Mouse (Mus musculus) CH12.LX (cell line): Measurements from ENCODE around the gene Bnc2. TPM values are rescaled to one million over a fixed set of nuclear protein-coding genes. Genes with fewer than 3 reads are reported as not detected.

Experiments
- DNase-seq: peaks from one replicate; pipeline ENCODE4 v3.0.0-alpha.2; 2013; ENCODE audit errors: extremely low read depth
- H3K27ac ChIP-seq: 2 replicates; pipeline ENCODE4 v1.5.1; 2012; ENCODE audit warnings: low read depth, mild to moderate bottlenecking, control low read depth, moderate library complexity; ENCODE audit not compliant: insufficient read depth
- H3K27me3 ChIP-seq: replicated peaks from 2 replicates; pipeline ENCODE3; 2012; ENCODE audit warnings: inconsistent platforms
- H3K36me3 ChIP-seq, 2 experiments: replicated peaks in 1 of 2; 2 replicates each; pipeline versions ENCODE3 to v1.6.1; 2012; ENCODE audit warnings: inconsistent platforms in 1 of 2, low read length in 1 of 2, mild to moderate bottlenecking in 1 of 2, mixed read lengths in 1 of 2, moderate library complexity in 1 of 2; ENCODE audit not compliant: control insufficient read depth in 1 of 2, insufficient read depth in 1 of 2
- H3K4me1 ChIP-seq, 2 experiments: 2 replicates each; pipeline ENCODE4 v1.6.1; 2012; ENCODE audit warnings: inconsistent platforms in 1 of 2, moderate library complexity in 1 of 2; ENCODE audit not compliant: insufficient read depth in 2 of 2, control insufficient read depth in 1 of 2
- H3K4me2 ChIP-seq: 2 replicates; pipeline ENCODE4 v1.6.1; 2012; ENCODE audit warnings: low read depth, mild to moderate bottlenecking, control low read depth; ENCODE audit not compliant: poor library complexity, insufficient read depth, severe bottlenecking
- H3K4me3 ChIP-seq, 3 experiments: fragments of 150-350 bp in 1 of 3; sonication (generic) in 1 of 3; replicated peaks in 1 of 3; 2 replicates each; pipeline versions ENCODE3 to v1.5.1; 2011 to 2012; ENCODE audit warnings: low read depth in 2 of 3, low read length in 2 of 3, mild to moderate bottlenecking in 2 of 3, moderate library complexity in 2 of 3, control low read depth in 1 of 3, improper control_type of control experiment in 1 of 3, inconsistent platforms in 1 of 3, mixed read lengths in 1 of 3; ENCODE audit not compliant: poor library complexity in 1 of 3
- H3K79me2 ChIP-seq: replicated peaks from 2 replicates; pipeline ENCODE4 v1.6.1; 2012; ENCODE audit warnings: mild to moderate bottlenecking, moderate library complexity; ENCODE audit not compliant: control insufficient read depth, poor library complexity, insufficient read depth, severe bottlenecking; ENCODE audit errors: extremely low read depth
- H3K9ac ChIP-seq: 2 replicates; pipeline ENCODE4 v1.6.1; 2012; ENCODE audit warnings: low read depth, mild to moderate bottlenecking, control low read depth, moderate library complexity; ENCODE audit not compliant: insufficient read depth
- H3K9me3 ChIP-seq: replicated peaks from 2 replicates; pipeline ENCODE3; 2012; ENCODE audit warnings: low read length, inconsistent platforms, mixed read lengths
- BHLHE40 ChIP-seq: IDR thresholded peaks from 2 replicates; pipeline ENCODE4 v1.6.1; 2011; ENCODE audit warnings: mild to moderate bottlenecking, low read depth, low read length, improper control_type of control experiment
- CHD2 ChIP-seq: IDR thresholded peaks from 2 replicates; pipeline ENCODE4 v1.6.1; 2011; ENCODE audit warnings: low read length, improper control_type of control experiment
- CTCF ChIP-seq, 2 experiments: IDR thresholded peaks in 1 of 2; conservative IDR thresholded peaks in 1 of 2; 2 replicates each; pipeline ENCODE4 v1.5.1; 2011 to 2012; ENCODE audit warnings: low read depth in 2 of 2, low read length in 2 of 2, improper control_type of control experiment in 1 of 2, inconsistent platforms in 1 of 2, mild to moderate bottlenecking in 1 of 2, moderate library complexity in 1 of 2
- E2F4 ChIP-seq: IDR thresholded peaks from 2 replicates; pipeline ENCODE4 v1.6.1; 2011; ENCODE audit warnings: low read depth, low read length, improper control_type of control experiment; ENCODE audit not compliant: insufficient replicate concordance
- ELF1 ChIP-seq: IDR thresholded peaks from 2 replicates; pipeline ENCODE4 v1.6.1; 2014; ENCODE audit warnings: low read depth, mild to moderate bottlenecking, inconsistent platforms, low read length, improper control_type of control experiment
- EP300 ChIP-seq: IDR thresholded peaks from 2 replicates; pipeline ENCODE4 v1.6.1; 2011; ENCODE audit warnings: low read length, improper control_type of control experiment
- ETS1 ChIP-seq: conservative IDR thresholded peaks from 2 replicates; pipeline ENCODE4 v1.6.1; 2012; ENCODE audit warnings: low read depth, mild to moderate bottlenecking, inconsistent platforms, low read length, improper control_type of control experiment, moderate library complexity
- HCFC1 ChIP-seq: IDR thresholded peaks from 2 replicates; pipeline ENCODE4 v1.6.1; 2012; ENCODE audit warnings: low read depth, mild to moderate bottlenecking, inconsistent platforms, low read length, improper control_type of control experiment
- IRF4 ChIP-seq: IDR thresholded peaks from 2 replicates; pipeline ENCODE4 v1.6.1; 2014; ENCODE audit warnings: low read depth, mild to moderate bottlenecking, inconsistent platforms, low read length, improper control_type of control experiment
- JUN ChIP-seq: IDR thresholded peaks from 2 replicates; pipeline ENCODE4 v1.6.1; 2011; ENCODE audit warnings: low read depth, mild to moderate bottlenecking, low read length, improper control_type of control experiment, moderate library complexity; ENCODE audit not compliant: insufficient read depth
- KAT2A ChIP-seq: IDR thresholded peaks from 2 replicates; pipeline ENCODE4 v1.6.1; 2012; ENCODE audit warnings: low read length, improper control_type of control experiment, inconsistent platforms; ENCODE audit not compliant: insufficient replicate concordance
- MAFK ChIP-seq: IDR thresholded peaks from 2 replicates; pipeline ENCODE4 v1.6.1; 2011; ENCODE audit warnings: low read length, improper control_type of control experiment; ENCODE audit not compliant: insufficient replicate concordance
- MAX ChIP-seq: IDR thresholded peaks from 2 replicates; pipeline ENCODE4 v1.6.1; 2011; ENCODE audit warnings: low read length, improper control_type of control experiment
- MEF2A ChIP-seq: IDR thresholded peaks from 2 replicates; pipeline ENCODE4 v1.6.1; 2014; ENCODE audit warnings: low read depth, mild to moderate bottlenecking, inconsistent platforms, low read length, improper control_type of control experiment, borderline replicate concordance
- NELFE ChIP-seq: IDR thresholded peaks from 2 replicates; pipeline ENCODE4 v1.6.1; 2011; ENCODE audit warnings: low read depth, low read length, improper control_type of control experiment
- NRF1 ChIP-seq: IDR thresholded peaks from 2 replicates; pipeline ENCODE4 v1.6.1; 2014; ENCODE audit warnings: low read depth, mild to moderate bottlenecking, inconsistent platforms, low read length, improper control_type of control experiment, moderate library complexity
- PAX5 ChIP-seq: IDR thresholded peaks from 2 replicates; pipeline ENCODE4 v1.6.1; 2012; ENCODE audit warnings: low read length, inconsistent platforms, mixed read lengths
- POLR2A ChIP-seq: IDR thresholded peaks from 2 replicates; pipeline ENCODE4 v1.6.1; 2011; ENCODE audit warnings: low read depth, mild to moderate bottlenecking, improper control_type of control experiment, low read length
- POLR2AphosphoS2 ChIP-seq: IDR thresholded peaks from 2 replicates; pipeline ENCODE4 v1.6.1; 2011; ENCODE audit warnings: low read depth, low read length, improper control_type of control experiment
- RAD21 ChIP-seq: IDR thresholded peaks from 2 replicates; pipeline ENCODE4 v1.6.1; 2011; ENCODE audit warnings: low read depth, mild to moderate bottlenecking, low read length, improper control_type of control experiment, moderate library complexity
- RCOR1 ChIP-seq: conservative IDR thresholded peaks from 2 replicates; pipeline ENCODE4 v1.6.1; 2012; ENCODE audit warnings: low read depth, mild to moderate bottlenecking, inconsistent platforms, low read length, improper control_type of control experiment
- SIN3A ChIP-seq: IDR thresholded peaks from 2 replicates; pipeline ENCODE4 v1.6.1; 2012; ENCODE audit warnings: low read length, improper control_type of control experiment, inconsistent platforms
- TCF12 ChIP-seq: IDR thresholded peaks from 2 replicates; pipeline ENCODE4 v1.6.1; 2014; ENCODE audit warnings: low read depth, mild to moderate bottlenecking, inconsistent platforms, low read length, improper control_type of control experiment
- USF1 ChIP-seq: IDR thresholded peaks from 2 replicates; pipeline ENCODE4 v1.6.1; 2014; ENCODE audit warnings: low read depth, mild to moderate bottlenecking, inconsistent platforms, low read length, improper control_type of control experiment
- ZKSCAN1 ChIP-seq: IDR thresholded peaks from 2 replicates; pipeline ENCODE4 v1.6.1; 2012; ENCODE audit warnings: low read depth, inconsistent platforms, low read length, improper control_type of control experiment, borderline replicate concordance
- ZMIZ1 ChIP-seq: IDR thresholded peaks from 2 replicates; pipeline ENCODE4 v1.6.1; 2012; ENCODE audit warnings: low read depth, mild to moderate bottlenecking, inconsistent platforms, low read length, improper control_type of control experiment
- ZNF384 ChIP-seq: IDR thresholded peaks from 2 replicates; pipeline ENCODE4 v1.6.1; 2012; ENCODE audit warnings: low read depth, low read length, improper control_type of control experiment, inconsistent platforms
- dilution Hi-C: fragments of 300-500 bp; cut with MboI; formaldehyde crosslinking; loops from 2 replicates; pipeline ENCODE4 v1.14.3; 2020; ENCODE audit warnings: low sequenced_read_pairs; ENCODE audit not compliant: extremely low pct_unique_long_range_greater_than_20kb, extremely low pct_ligation_motif_present
- in situ Hi-C: fragments of 300-500 bp; cut with MboI; formaldehyde crosslinking; loops from 3 replicates; pipeline ENCODE4 v1.14.3; 2019; ENCODE audit warnings: low sequenced_read_pairs, low pct_ligation_motif_present, low pct_unique_long_range_greater_than_20kb, mixed read lengths
- polyA plus RNA-seq: library from polyadenylated mRNA; unstranded; fragments of >175 nt; gene quantifications from 2 replicates; pipeline ENCODE4 v1.2.1, GENCODE M21; 2012; ENCODE audit warnings: low read depth; ENCODE audit not compliant: insufficient read length
- total RNA-seq, 2 experiments: library from RNA; depleted of rRNA; stranded (reverse); fragments of 300-350 nt in 1 of 2; fragments of >200 nt in 1 of 2; gene quantifications; 2 replicates each; pipeline ENCODE4 v1.2.3; 2012 to 2014

Bnc2 gene
- total and polyA plus RNA-seq, 3 experiments, result not detected

GRCm38 (mm10) chr4:84274158-84274557, 400.9 kb downstream of the Bnc2 start:
- peaks cover 70% of the 10 kb centered on the region for H3K9me3 ChIP-seq
- no peak for DNase-seq
- H3K36me3 ChIP-seq, result no peaks in the 10 kb centered on the region
- dilution Hi-C loops (no loop called here), in situ Hi-C loops (no loop called here)
- no peak overlapping the region for H3K4me2 ChIP-seq
- no peak overlapping the region for H3K27ac ChIP-seq
- no peak overlapping the region for H3K9ac ChIP-seq
- no peak for TF ChIP-seq PAX5
- no peak for TF ChIP-seq CTCF (conservative IDR thresholded peaks at IDR 0.05 in 1 of 2, IDR thresholded peaks at IDR 0.05 in 1 of 2; ENCODE audit: low read depth in 2 of 2, low read length in 2 of 2)
- no peak for TF ChIP-seq MEF2A
- no peak for TF ChIP-seq RCOR1
- TF ChIP-seq HCFC1, result no peak
- TF ChIP-seq ZKSCAN1, result no peak
- TF ChIP-seq RAD21, result no peak
- no peak for TF ChIP-seq KAT2A
- TF ChIP-seq EP300, result no peak
- TF ChIP-seq POLR2A, result no peak
- no peak for TF ChIP-seq IRF4
- TF ChIP-seq MAX, result no peak
- no peak for TF ChIP-seq TCF12
- TF ChIP-seq USF1, result no peak
- no peak for TF ChIP-seq SIN3A
- TF ChIP-seq ETS1, result no peak
- no peak for TF ChIP-seq E2F4
- no peaks in the 10 kb centered on the region for H3K79me2 ChIP-seq
- no peaks in the 10 kb centered on the region for H3K27me3 ChIP-seq
- H3K4me3 ChIP-seq, result no peak overlapping the region
- no peaks in the 10 kb centered on the region for H3K4me1 ChIP-seq

DNA sequence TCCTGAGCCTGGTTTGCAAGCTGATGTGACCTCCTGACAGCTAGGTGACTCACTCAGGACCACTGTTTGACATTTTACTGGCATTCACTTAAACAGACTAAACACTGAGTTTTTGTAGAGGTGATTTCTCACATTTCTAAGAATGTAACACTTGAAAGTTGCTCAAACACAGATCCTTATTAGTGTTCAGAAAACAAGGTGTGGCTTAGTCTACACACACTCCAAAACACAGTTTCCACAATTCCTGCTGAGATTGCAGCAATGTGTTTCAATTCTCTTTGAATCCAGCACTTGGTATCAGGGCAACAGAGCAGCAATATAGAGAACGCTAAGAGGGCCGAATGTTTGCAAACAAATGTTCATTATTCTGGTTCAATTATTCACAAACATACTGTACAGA, 402.2 kb downstream of the Bnc2 start:
- no peak overlapping the region for H3K4me2 ChIP-seq
- no peaks in the 10 kb centered on the region for H3K79me2 ChIP-seq
- H3K27ac ChIP-seq, result no peak overlapping the region
- no peaks in the 10 kb centered on the region for H3K4me1 ChIP-seq
- H3K9ac ChIP-seq, result no peak overlapping the region
- peaks cover 67% of the 10 kb centered on the region for H3K9me3 ChIP-seq
- dilution Hi-C loops, result no loop called here
- no peaks in the 10 kb centered on the region for H3K27me3 ChIP-seq
- no peak for DNase-seq
- H3K4me3 ChIP-seq, result no peak overlapping the region
- H3K36me3 ChIP-seq, result no peaks in the 10 kb centered on the region
- in situ Hi-C loops, result no loop called here
- TF ChIP-seq ZKSCAN1 (no peak), ZMIZ1 (no peak), NRF1 (no peak), NELFE (no peak), JUN (no peak), POLR2AphosphoS2 (no peak), CHD2 (no peak), BHLHE40 (no peak), EP300 (no peak), PAX5 (no peak), ZNF384 (no peak), MAFK (no peak), ELF1 (no peak)
- TF ChIP-seq, all 38 proteins: peak for 0
